Mouse (Mus musculus): ENCODE data around the gene Rprm. TPM values are rescaled to one million over a fixed set of nuclear protein-coding genes. Genes with fewer than 3 reads are reported as not detected.

Rprm gene
- polyA plus RNA-seq (2014; fragmentation: Illumina TruSeq; extraction: RNeasy Lipid Tissue Mini Kit (QIAGEN cat#74804); ENCODE audit: low read depth, low replicate concordance), result 0.31 TPM

DNA sequence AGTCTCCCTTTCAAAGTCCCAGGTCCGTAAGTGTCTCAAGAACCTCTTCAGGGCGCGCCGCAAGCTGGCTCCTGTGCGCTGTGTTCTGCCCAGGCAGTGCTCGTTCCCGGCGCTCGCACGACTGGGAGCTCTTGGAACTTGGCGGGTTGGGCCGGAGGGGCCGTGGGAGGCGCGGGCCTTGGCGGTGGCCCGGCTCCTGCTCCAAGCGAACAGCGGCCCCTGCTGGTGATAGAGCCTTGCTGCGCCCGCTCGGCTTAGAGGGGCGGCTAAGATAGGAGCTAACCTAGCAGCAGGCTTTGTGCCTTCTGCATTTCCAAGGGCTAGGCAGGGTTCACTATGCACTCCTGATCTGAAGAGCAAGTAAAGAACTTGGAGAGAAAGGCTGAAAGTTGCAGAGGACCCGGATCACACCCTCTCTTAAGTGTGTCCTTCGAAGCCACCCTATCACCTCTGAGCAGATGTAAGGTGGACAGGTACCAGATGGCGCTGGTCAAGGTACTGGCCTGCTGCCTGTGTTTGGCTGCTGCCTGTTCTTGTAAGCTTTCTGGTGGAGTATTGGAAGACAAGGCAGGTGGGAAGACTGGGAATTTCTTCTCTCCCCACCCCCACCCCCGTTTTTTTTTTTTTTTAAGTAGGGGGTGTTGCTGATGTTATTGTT, at the start of gene Rprm:
Gene Rprm, minus strand, starts transcription at position 123 of the 658 bp plus-strand sequence.

